Mouse (Mus musculus): ENCODE results near the gene Ackr2.

The Ackr2 gene

DNA sequence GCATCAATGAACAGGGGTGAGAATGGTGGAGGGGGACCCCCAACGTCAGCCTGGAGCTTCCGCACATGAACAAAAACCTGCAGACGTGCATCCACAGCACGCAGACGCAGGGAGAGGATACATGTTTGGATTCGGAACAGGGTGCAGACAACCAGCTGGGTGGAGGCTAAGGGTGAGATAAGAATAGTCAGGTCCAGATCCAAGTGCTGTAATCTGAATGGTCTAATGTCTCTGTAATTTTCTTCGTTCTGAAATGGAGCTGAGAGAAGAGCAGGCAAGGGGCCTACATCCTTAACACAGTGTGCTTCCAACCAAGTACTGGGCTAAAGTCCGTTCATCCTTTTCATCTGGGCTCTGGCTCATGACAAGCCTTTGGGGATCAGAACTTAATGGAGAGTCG lies 6.9 kb upstream of the Ackr2 start:
- no peak for DNase-seq (ENCODE audit: low spot score in 2 of 2)

DNA sequence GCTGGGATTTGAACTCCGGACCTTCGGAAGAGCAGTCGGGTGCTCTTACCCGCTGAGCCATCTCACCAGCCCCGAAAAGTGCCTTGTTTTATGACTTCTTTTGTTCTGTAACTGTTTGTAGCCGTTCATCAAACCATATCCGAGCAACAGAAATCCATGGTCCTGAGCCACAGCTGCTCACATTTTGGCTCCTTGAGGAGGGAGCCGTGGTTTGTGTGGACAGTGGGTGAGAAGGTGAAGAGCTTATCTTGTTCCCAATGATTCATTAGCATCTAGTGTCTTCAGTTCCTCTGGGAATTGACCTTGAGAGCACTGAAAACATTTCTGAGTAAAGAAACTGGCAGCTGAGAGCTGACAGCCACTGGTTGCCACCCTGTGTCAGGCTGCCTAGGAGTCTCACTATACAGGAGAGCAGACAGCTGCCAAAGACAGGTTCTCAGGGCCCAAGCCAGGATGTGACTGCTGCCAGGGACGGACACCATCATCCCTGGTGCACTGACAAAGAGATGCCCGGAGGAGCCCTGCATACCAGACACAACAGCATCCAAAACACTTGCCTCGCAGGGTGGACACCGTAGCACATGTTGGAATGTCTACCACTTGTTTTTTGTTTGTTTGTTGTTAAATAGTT lies 6.0 kb upstream of the Ackr2 start:
- no peak for DNase-seq (ENCODE audit: low spot score in 2 of 2)

DNA sequence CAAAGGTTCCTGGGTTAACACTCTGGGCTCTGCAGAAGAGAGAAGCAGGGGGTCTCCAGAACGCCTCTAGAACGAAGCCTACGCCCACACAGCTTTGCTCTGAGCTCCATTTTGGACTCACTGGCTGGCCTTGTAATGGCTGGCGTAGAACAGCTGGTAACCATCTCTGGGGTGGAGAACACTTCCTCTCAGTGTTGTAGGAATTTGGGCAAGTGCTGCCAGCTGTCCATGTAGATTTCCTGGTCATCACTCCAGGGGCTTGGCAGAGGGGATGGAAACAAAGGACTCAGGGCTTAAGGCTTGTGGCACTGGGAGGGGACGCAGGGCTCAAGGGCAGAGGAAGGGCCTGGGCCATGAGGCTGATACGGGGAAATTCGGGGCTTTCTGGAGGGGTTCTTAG lies 3.7 kb upstream of the Ackr2 start:
- no peak for DNase-seq (ENCODE audit: low spot score in 2 of 2)

DNA sequence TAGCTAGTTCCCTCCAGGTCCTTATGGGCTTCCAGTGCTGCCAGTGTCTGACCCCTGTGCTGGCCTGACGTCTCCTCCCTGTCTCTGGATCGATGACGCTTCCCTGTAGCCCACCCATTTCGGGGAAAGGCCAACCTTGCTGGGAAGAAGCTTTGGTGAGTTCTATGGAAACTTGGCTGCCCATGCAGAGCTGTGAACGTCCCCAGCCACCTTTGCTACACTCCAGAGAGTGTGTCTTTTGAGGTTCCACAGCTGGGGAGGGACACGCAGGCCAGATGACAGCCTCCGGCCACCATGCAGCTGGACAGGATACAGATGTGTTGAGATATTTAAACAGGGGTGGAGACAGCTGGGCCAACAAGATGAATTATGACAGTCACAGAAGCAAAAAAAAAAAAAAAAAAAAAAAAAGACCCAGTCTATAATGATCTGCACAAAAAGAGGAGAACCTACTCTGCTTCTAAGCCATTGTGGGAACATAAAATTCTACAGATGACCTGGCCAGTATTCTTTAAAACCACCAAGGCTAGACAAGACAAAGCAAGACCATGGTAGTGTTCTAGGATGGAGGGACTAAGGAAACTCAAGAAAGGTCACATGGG lies 2.7 kb upstream of the Ackr2 start:
- DNase-seq (ENCODE audit: low spot score in 2 of 2), result no peak

DNA sequence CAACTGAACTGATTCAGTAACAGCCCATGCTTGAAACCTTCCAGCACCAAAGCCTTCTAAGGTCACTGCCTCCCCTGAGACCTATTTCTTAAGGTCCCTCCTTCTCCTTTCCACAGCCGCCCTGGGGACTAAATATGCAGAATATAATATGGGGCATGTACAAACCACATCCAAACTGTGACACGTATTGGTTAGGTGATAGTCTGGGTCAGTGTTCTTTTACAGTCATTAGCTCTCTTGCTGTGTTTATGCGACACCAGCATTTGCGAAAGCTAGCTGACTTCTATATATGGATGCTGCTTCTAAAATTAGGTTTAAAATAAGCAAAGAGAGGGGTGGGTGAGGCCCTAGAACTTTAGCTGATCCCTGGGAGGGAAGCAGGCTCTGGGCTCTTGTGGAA lies 1.3 kb upstream of the Ackr2 start:
- DNase-seq (ENCODE audit: low spot score in 2 of 2), result no peak

DNA sequence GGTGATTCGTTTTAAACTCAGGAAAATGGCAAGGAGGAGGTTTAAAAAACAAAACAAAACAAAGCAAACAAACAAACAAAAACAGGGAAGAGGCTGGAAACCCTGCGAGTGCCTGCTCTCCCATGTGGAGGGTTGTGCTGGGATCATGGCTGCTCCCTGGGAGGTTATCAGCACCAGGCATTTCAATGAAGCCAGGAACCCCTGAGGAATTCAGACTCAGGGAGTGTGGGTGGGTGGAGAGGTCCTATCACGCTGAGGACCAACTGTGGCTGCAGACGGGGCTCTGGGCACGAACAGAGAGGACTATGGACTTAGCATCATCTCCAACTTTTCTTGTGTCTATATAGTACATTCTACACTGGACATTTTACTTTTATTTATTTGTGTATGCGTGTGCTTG lies 1.2 kb downstream of the Ackr2 start:
- DNase-seq (ENCODE audit: low spot score in 2 of 2), result no peak

DNA sequence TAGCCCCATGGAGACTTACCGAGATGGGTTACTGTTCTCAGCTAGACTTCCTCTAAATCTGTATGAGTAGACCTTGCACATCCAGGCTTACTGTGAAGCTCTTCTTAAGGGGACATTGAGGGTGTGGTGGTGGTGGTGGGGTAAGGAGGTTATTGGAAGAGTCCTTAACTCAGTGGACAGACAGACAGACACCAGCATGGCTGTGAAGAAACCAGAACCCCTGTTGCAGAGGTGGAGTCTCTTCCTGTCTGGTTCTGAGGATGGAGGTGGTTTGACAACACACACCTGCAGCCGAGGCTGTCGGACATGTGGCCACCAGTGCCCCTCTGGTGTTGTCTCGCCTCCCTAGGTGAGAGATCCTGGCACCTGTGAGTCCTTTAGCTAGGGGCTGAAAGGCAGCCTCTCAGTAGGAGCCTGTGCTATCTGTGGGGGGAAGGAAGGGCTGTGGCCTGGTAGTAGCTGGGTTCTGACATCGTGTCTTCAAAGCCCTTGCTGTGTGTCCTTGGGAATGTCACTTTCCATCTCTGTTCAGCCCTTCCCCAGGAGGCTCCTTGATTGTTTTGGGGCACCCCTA lies 2.2 kb downstream of the Ackr2 start:
- DNase-seq (ENCODE audit: low spot score in 2 of 2), result peak in 1 of 2 experiments; percentile 0

DNA sequence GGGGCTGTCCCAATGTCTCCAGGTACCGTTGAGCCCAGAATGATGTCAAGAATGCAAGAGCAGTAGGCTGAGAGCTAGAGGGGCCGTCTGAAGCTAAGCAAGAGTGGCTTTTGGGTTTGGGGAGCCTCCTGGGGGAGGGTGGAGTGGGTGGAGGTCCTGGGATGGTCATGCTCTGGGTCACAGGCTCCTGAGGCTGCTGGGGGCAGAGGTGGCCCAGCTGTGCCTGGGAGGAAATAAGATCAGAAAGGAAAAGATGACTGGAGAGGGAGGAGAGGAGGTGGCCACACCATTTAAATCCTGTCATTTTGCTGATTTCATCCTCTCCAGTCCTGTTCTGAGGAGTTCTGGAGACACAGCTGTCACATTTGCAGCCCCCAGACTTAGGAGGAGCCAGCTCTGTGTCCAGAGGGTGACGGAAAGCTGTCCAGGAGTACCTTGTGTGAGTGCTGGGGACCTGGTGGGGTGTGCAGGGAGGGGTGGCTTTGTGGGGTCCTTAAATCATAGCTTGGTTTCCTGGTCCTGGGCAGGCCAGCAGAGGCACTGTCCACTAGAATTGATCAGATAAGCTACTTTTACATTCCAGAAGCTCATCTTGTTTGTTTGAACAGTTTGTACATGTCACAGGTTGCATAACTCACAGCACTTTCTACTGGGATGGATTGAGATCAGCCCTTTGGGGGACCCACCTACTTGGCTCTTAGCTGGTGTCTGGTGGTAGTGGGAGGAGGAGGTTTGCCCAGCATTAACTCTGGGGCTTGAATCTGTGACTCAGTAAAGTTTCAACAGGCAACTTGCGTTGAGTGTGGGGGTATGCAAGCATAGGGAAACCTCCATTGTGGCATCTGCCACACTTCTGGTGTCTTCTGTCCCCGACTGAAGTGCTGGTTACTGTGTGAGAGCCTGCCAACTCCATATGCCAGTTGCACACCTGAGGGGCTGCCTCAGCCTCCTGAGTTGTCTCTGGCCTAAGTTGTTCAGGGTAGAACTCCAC lies 3.9 kb downstream of the Ackr2 start:
- DNase-seq (ENCODE audit: low spot score in 2 of 2), result peak in 1 of 2 experiments; percentile 5

DNA sequence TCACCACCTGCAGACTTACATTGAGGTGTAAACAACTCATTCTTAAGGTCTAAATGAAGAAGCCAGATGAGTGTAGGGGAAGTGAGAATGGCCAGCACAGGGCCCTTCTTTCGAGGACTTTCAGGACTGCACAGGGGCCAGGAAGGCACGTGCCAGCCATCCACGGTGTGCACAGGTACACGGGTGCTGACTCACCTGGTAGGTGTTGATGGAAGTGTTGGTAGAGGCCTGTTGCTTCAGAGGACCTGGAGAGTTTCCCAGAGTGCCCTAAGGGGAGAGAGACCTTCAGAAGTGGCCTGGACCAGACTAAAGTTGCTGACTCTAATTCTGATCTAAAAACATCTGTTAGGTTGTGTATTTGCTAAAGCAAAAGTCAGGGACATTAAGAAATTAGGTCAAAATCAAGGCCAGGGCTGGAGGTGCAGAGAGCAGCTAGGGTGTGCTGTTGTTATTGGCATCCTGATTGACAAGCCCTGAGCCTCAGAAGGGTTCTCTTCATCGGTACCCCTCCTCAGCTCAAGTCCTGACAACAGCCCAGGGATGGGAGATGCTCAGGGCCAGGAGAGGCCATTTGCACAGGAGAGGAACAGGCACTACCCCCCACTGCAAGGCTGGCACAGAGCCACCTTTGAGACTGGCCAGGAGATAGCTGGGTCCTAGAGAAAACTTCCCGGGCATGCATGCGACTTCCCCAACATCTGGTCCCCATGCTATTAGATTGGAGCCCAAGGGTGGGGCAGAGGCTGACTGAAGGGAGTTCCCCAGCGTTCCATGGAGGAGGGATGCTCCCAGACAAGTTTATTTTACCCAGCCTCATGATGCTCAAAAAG lies 5.5 kb downstream of the Ackr2 start:
- peak in 1 of 2 experiments; percentile 18 for DNase-seq (ENCODE audit: low spot score in 2 of 2)

DNA sequence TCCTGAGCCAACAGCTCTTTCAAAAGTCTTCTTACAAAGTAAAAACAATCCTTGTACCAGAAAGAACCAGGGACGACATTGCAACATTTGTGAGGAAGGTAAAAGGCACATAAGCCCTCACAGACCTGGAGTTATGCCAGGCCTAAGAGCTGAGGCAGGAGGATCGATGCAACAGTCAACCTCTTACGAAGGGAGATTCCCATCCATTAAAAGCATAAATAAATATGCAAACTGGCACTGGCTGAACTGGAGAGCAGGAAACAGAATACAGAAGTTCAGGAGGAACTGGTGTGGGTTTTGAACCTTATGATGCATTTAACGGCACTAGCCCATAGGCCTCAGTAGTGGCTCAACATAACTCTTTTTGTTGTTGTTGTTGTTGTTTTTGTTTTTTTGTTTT lies 6.2 kb downstream of the Ackr2 start:
- DNase-seq (ENCODE audit: low spot score in 2 of 2), result no peak

DNA sequence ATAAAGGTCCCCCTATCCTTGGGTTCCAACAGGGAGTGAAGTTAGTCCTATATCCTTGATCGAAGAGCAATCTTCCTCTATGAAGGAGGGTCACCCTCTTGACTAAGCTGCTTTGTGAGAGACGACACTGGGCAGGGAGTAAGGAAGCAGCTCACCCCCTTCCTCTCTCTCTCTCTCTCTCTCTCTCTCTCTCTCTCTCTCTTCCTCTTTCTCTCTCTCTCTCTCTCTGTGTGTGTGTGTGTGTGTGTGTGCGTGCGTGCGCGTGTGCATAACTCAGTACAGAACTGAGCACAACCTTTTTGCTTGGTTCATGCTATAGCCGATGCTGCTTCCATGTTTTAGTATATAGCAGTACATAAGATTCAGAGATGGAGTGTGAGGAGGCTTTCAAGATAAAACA lies 6.8 kb downstream of the Ackr2 start:
- no peak for DNase-seq (ENCODE audit: low spot score in 2 of 2)

DNA sequence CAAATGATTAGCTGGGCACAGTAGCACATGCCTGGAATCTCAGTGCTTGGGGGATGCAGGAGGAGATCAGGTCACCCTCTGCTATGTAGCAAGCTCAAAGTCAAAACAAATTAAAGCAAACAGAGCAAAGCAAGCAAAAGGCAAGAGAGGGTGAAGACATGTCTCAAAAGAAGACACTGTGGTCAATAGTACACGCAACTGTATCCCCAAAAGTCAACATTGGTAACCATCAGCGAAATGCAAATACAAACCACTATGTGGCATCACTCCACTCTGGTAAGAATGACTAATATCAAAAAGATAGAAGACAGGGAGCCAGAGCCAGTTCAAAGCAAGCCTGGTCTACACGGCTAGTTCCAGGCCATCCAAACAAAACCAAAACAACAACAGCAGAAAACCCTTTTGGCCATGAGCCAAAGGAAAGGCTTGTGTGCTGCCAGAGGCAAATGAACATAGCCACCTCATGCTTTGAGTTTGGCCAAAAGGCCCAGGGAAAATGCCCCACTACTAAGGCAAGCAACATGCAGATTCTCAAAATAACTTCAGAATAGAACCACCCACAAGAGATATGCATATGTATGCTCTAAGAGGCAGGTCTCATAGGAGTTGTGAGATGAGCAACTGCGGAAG lies 7.5 kb downstream of the Ackr2 start:
- peak in 1 of 2 experiments; percentile 0 for DNase-seq (ENCODE audit: low spot score in 2 of 2)

DNA sequence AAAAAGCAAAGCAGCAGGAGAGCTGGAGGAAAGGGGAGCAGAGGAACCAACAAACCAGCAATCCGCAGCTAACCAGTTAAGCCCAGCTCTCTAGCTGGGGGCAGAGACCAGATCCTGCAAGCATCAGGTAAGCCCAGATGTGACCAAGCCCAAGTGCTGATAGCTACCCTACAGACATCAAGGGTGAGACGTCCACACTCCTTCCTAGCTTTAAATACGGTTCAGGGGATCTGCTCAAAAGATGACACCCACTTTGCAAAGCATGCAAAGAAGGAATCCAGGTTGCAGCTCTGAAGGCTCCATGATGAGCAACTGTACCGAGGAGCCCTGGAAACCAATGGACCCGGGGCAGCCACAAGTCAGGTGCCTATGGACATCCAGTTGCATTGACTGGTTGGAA lies 8.3 kb downstream of the Ackr2 start:
- peak in 1 of 2 experiments; percentile 0 for DNase-seq (ENCODE audit: low spot score in 2 of 2)

DNA sequence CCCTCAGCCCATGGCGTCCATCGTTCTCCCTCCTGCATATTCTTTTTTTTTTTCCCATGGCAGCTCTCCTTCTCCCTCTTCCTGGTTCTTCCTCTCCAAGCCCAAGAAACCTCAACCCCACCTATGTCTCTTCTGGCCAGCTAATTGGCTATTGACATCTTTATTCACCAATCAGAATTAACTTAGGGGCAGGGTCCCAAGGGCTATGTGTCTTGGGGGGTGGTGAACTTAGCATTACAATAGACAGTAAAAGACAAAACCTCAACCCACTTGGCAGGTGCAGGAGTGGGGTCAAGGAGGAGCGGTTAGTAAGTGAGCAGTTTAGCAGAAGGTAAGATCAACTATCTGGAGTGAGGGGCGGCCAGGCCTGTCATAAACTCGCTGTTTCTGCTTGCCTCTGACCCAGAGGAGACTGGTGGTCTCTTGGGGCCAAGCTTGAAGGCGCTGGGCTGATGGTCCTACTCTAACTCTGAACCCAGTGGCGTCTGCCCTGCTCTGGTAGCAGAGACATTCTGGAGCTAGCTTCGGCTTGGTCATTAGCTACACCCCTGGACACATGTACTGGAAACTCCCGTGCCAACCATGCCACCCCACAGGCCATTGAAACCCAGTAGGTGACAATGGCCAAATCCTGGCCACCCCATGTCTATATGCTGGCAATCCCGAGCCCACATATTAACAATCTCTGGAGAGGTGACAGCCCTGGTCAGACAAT lies 9.4 kb downstream of the Ackr2 start:
- DNase-seq (ENCODE audit: low spot score in 2 of 2), result no peak

DNA sequence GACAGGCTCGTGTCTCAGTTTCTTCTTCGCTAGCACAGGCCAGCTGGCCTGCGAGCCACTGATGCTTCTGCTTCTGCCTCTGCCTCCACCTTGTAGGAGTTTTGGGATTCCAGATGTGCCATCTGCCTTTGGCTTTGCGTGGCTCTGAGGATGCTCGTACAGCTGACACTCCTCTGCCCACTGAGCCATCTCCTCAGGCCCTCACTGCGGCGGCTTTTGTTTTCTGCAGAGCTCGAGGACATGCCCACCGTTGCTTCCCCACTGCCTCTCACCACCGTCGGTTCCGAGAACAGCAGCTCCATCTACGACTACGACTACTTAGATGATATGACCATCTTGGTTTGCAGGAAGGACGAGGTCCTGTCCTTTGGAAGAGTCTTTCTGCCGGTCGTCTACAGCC lies 10.2 kb downstream of the Ackr2 start:
- DNase-seq (ENCODE audit: low spot score in 2 of 2), result no peak

DNA sequence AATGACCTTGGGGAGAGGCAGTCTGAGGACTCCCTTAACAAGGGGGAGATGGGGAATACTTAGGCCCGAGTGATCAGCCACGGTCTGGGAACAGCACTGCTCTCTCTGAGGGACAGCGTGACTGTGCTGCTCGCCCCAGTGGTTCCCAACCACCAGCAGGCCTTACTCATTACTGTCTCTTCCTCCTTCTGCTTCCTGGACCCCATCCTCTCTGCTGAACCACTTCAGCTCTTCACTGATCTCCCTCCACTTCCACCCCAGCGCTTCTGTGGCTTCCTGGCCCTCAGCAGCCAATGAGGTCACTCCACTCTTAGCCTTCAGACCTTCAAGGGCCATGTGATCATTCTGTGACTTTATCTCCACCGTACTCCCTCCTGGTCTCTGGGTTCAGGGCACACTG lies 11.5 kb downstream of the Ackr2 start:
- no peak for DNase-seq (ENCODE audit: low spot score in 2 of 2)

DNA sequence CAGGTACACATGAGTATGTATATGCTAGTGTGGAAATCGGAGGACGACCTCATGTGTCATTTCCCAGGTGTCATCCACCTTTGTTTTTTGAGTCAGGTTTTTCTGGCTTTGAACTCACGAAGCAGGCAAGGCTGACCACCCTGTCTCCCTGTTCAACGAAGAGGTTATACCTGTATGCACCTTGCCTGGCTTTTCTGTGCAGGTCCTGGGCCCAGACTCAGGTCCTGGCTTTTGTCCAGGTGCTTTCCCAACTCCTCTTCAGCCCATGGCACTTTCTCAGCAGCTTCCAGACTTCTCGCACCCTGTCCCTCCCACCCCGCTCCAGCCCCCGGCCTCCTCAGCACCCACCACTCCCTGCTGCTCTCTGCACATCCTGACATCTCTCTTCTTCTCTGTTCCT lies 13.0 kb downstream of the Ackr2 start:
- DNase-seq (ENCODE audit: low spot score in 2 of 2), result no peak

DNA sequence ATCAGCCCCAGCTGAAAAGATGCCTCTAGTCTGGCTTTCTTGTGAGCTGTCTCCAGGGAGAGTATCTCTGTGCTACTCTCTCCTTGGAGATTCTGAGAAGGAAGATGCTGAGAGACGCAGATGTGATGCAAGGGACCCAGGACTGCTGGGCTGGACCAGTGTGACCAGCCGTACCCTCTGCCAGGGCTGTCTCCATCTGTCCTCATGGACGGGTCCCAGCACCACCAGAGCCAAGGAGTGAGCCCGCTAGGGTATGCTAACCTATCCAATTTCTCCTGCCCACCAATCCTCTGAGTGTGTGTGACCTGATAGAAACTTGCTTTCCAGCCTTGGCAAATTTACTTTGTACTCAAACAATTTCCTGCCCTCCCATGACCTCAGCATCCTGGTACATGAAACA lies 14.6 kb downstream of the Ackr2 start:
- no peak for DNase-seq (ENCODE audit: low spot score in 2 of 2)

DNA sequence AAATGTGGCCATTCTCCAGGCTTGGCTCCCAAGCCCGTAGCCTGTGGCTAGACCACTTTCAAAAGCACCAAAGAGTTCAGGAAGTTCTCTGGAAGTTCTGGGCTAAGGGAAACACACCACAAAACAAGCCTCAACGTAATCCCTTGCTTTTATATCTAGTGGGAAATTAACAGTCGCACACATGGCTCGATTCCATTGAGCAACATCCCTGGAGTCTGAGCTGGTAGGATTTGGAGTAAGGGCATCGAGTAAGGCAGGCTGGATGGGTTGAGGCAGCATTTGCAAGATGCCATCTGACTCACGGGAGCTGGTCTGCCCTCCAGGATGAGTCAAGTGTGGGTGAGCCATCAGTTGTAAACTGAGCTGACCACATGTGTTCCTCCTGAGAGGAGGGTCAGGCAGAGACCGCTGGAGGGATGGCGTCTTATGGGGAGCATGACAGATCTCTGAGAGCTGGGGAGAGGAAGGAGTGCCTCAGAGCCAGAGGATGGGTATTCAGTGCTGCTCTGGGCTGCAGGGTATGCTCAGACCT lies 16.1 kb downstream of the Ackr2 start:
- DNase-seq (ENCODE audit: low spot score in 2 of 2), result no peak

DNA sequence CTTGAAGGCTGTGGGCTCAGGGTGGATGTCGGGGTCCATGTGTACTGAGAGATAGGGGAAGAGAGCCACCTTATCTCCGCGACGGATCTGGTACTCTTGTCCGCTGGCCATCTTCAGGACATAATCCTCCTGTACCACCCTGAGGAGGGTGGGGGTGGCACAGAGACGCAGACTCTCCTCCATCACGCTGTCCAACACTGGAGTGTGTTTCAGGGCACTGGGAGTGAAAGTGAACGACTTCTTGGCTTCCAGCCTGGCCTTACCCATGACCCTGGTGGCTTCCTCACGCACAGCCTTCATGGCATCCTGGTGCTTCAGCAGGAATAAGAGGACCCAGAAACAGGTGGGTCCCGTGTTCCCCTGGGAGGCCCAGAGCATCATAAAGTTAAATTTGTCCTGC lies 16.9 kb downstream of the Ackr2 start:
- no peak for DNase-seq (ENCODE audit: low spot score in 2 of 2)
